Mouse (Mus musculus): ENCODE measurements around the gene Mbtps2. TPM values are rescaled to one million over a fixed set of nuclear protein-coding genes. Genes with fewer than 3 reads are reported as not detected.

Gene Mbtps2
- 4.4 and 5.7 TPM in 2 replicates for polyA plus RNA-seq (2012)

DNA sequence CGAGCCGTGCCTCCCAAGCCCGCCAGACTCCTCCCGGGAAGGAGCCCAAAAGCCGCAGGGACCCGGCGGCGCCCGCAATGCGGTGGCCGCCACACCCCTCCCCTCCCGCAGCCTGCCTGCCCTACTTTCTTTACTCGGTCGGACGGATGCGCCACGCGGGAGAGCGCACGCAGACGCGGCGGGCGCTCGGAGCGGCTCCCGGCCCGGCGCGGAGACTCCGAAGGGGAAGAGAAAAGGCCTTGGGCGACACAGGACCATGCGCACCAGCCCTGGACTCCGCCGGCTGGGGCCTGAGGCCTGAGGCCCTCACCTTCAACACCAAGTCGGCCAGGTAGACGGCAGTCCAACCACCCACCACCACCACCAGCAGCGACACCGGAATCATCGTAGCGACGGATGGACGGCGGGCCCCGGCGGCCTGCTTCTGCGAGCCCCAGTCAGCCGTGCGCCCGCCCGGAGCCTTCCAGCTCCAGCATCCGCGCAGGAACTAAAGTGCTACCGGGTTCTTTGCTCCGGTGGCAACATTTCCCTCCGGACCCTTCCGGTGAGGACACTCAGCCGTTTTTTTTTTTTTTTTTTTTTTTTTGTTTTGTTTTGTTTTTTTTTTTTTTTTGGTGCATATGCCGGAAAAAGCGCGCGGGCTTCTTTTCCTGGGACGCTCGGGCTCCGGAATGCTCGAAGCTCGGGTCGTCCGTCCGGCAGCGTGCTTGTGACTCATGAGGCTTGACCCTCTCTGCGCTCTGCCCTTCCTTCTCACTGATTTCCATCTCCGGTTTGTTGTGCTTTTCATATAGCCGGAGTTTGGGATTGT is at the start of gene Mbtps2:
Gene Mbtps2, minus strand, starts transcription at position 530 of the 811 bp plus-strand sequence.

DNA sequence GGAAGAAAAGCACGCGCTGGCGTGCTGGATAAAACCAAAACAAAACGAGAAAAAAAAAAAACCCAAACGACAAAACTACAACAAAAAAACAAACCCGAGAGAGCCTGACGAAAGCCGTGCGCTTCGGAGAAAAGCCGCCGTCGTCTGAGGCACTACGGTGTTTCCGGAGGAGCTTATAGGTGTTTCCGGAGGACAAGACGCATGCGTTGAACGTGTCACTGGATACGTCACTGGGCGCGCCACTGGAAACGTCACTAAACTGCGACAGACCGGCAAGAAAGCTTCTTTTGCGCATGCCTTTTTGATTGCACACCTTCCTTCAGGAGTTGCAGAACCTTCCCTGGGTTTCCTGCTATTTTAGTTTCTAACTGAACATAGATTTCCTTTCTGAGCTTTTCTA is 29.7 kb downstream of the Mbtps2 start, which contains the start of gene Yy2:
Gene Yy2, minus strand, starts transcription at position 146 of the 400 bp plus-strand sequence.

DNA sequence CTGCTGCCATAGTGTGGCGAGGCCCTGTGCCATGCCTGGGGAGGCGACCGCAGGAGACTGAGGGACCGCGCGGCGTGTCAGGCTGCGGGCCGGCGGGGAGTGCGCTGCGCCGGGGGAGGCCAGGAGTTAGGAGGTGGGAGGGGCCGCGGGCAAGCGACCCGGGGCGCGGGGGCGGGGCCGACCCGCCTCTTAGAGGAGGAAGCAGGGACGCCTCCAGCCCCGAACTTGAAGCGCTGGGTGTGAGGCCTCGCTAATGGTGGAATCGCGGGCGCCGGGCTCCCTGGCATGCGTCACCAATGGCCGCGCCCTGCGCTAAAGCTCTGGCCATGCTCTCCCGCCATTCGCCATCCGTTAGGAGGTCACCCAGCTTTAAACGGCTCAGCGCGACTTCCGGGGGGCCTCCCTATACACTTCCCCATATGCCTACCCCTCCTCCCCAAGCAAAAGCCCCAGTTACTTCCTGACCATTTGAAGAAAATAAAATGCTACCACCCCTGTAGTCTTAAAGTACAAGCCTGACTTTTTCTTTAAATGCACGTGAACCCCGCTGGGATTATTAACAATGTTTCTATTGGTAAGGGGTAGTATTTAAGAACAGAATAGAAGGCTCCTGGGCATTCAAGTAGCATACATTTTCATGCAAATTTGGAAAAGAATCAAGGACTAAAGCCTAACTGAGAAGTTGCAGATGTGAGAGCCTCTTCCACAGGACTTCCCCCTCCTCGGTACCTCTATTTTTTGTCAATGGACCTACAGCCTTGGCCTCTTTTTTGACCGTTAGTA is 106.4 kb downstream of the Mbtps2 start, which contains the start of gene Sms:
Gene Sms, minus strand, starts transcription at position 344 of the 783 bp plus-strand sequence.

Other genes with a start within 250 kb of the Mbtps2 start
- 0.02 TPM in 1 of 2 replicates, not detected in the other for gene Phex, start 183.4 kb downstream of the Mbtps2 start, polyA plus RNA-seq (2012)
- 26.2 and 28.3 TPM in 2 replicates for gene Sms, start 106.4 kb downstream of the Mbtps2 start, polyA plus RNA-seq (2012)
- gene Yy2, start 29.7 kb downstream of the Mbtps2 start, polyA plus RNA-seq (2012), result 0.06 TPM in 1 of 2 replicates, not detected in the other
- not detected in 2 replicates for gene Smpx, start 100.2 kb upstream of the Mbtps2 start, polyA plus RNA-seq (2012)
- not detected in 2 replicates for gene Klhl34, start 219.7 kb upstream of the Mbtps2 start, polyA plus RNA-seq (2012)

Data from megakaryocyte-erythroid progenitor cell, adult 5 weeks (primary cell).